Mouse (Mus musculus) layer of hippocampus, adult 6 months (tissue): ENCODE results near the gene Npat. TPM values are rescaled to one million over a fixed set of nuclear protein-coding genes. Genes with fewer than 3 reads are reported as not detected.

Experiments used
- long read RNA-seq, 2 experiments: library from polyadenylated mRNA; unstranded; transcript quantifications; one replicate each; pipeline ENCODE4 v2.0.0; 2019 to 2020
- polyA plus RNA-seq: library from polyadenylated mRNA; unstranded; fragments of <200 nt; fragmentation: Nextera tagmentation; gene quantifications from 2 replicates; pipeline ENCODE4 v1.2.3, GENCODE M21; 2021

The Npat gene
- polyA plus RNA-seq: 5.8 and 6.6 TPM in 2 replicates
- long read RNA-seq, experiment 1, partial matches to known transcripts: 13 of 16 reads
- long read RNA-seq, experiment 1, other reads (novel, unspliced or antisense): 3 of 16 reads
- long read RNA-seq, experiment 2, full-length matches to known transcripts: 10 of 54 reads
- long read RNA-seq, experiment 2, partial matches to known transcripts: 26 of 54 reads
- long read RNA-seq, experiment 2, other reads (novel, unspliced or antisense): 18 of 54 reads

DNA sequence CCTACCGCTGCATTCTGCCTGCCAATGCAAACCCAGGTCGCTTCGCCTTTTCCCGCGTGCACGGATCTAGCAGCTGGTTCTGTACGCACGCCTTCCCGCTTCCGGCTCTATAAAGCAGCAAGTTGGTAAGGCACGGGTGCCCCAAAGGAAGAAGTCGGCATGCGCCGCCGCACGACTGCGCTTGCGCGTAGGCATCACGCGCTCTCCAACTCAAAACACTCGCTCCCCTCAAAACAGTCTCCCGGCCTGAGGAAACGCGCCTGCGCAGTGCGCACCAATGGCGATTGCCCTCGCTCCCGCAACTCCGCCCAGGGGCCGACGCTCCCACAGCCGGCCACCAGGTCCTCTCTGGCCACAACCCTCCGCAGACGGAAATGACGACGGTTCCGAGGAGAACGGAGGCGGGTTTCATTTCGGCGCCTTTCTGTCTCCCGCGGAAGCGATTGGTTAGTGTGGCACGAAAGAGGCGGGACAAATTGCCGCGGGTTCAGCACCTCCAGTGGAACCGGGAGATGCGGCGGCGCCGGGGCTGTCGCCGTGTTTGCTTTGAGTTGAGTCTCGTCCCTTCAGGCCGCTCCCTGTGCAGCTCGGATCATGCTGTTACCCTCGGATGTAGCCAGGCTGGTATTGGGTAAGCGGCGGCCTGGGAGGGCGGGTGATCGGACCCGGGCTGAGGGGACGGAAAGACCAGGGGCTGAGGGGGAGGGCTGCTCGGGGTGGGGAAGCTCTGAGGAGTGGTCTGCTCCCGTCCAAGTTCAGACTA is at the start of gene Npat, which contains the start of gene Atm:
Npat (plus strand) TSS at position 490 of the 763 bp plus-strand sequence.
Atm (minus strand) TSS at position 183 of the 763 bp plus-strand sequence.

DNA sequence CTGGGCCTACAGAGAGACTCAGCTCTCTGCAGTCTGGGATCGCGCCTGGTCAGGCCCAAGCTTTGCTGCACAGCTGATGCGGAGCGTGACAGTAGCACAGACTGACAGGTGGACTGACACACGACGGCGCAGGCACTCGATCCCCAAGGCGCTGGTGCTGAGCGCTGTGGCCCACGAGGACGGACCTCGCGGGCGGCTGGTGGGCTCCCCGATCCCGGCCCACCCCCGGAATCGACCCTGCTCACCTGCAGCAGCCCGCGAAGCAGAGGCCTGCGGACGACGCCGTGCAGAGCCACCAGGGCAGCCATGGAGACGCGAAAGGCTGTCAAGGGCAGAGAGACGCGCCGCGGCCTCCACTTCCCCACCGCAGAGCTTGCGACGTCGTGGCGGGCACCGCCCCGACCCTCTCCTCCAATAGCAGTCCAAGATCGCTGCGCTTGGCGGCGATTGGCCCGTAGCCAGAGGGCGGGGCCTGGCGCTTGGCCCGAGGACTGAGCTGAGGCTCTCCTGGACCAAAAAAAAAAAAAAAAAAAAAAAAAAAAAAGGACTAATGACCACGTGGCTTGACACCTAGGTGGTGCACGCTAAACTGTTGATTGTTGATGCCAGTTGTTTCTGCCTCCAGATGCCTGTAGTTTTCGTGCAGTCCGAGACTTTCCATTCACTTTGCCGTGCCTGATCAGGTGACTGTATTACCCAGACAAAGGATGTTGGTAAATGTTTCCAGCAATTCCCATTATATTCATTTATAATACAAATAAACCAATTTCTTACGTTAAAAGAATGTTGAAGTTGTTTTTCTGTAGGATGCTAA is 73.3 kb downstream of the Npat start, which contains the start of gene Acat1:
Acat1 (minus strand) TSS at position 415 of the 814 bp plus-strand sequence.

Other genes starting within 250 kb of the Npat start
- 1.5 and 1.8 TPM in 2 replicates for gene Exph5, start 235.4 kb upstream of the Npat start, polyA plus RNA-seq
- 3.0 and 3.4 TPM in 2 replicates for gene Kdelc2, start 153.0 kb upstream of the Npat start, polyA plus RNA-seq
- gene 4930550C14Rik, start 134.7 kb upstream of the Npat start, polyA plus RNA-seq: 0.31 and 0.53 TPM in 2 replicates
- gene Atm, start 307 bp upstream of the Npat start, polyA plus RNA-seq: 3.4 and 4.3 TPM in 2 replicates
- 58.9 and 61.5 TPM in 2 replicates for gene Acat1, start 73.3 kb downstream of the Npat start, polyA plus RNA-seq
- gene Cul5, start 133.0 kb downstream of the Npat start, polyA plus RNA-seq: 77.5 and 79.0 TPM in 2 replicates
- 0.60 and 0.65 TPM in 2 replicates for gene Rab39, start 169.2 kb downstream of the Npat start, polyA plus RNA-seq
- gene Slc35f2, start 234.5 kb downstream of the Npat start, polyA plus RNA-seq: 3.4 and 3.6 TPM in 2 replicates